Mouse (Mus musculus) intestine, embryonic 15.5 days (tissue): Measurements from ENCODE around the gene Msh5. TPM values are rescaled to one million over a fixed set of nuclear protein-coding genes. Genes with fewer than 3 reads are reported as not detected.
A peak's percentile ranks its signal among the peaks of the same experiment; 100 is the strongest.

Source experiments
- ATAC-seq: fragments of 200-750 bp; cut with Nextera tagmentation; 2 replicates; pipeline ENCODE4 v1.8.0; 2017; ENCODE audit warnings: moderate TSS enrichment, moderate library complexity
- H3K27ac ChIP-seq: fragments of 300-500 bp; sonication (generic); 2 replicates; pipeline ENCODE4 v1.5.1; 2015; ENCODE audit warnings: mild to moderate bottlenecking, inconsistent platforms
- H3K27me3 ChIP-seq: fragments of 300-500 bp; sonication (generic); replicated peaks from 2 replicates; pipeline ENCODE4 v1.6.1; 2015; ENCODE audit warnings: inconsistent platforms
- H3K36me3 ChIP-seq: fragments of 300-500 bp; sonication (generic); 2 replicates; pipeline ENCODE4 v1.6.1; 2015; ENCODE audit warnings: inconsistent platforms
- H3K4me1 ChIP-seq: fragments of 300-500 bp; sonication (generic); replicated peaks from 2 replicates; pipeline ENCODE4 v1.6.1; 2015; ENCODE audit warnings: inconsistent platforms
- H3K4me2 ChIP-seq: fragments of 300-500 bp; sonication (generic); replicated peaks from 2 replicates; pipeline ENCODE4 v1.6.1; 2015; ENCODE audit warnings: mild to moderate bottlenecking, inconsistent platforms
- H3K4me3 ChIP-seq: fragments of 300-500 bp; sonication (generic); replicated peaks from 2 replicates; pipeline ENCODE4 v1.5.1; 2015; ENCODE audit warnings: inconsistent platforms
- H3K9ac ChIP-seq: fragments of 300-500 bp; sonication (generic); 2 replicates; pipeline ENCODE4 v1.6.1; 2015; ENCODE audit warnings: inconsistent platforms
- H3K9me3 ChIP-seq: fragments of 300-500 bp; sonication (generic); 2 replicates; pipeline ENCODE4 v1.6.1; 2016; ENCODE audit warnings: inconsistent platforms
- WGBS: fragments of 180-500 bp; shearing (Covaris S2); methylation state at CpG from one replicate; pipeline ENCODE4 v1.1.7; 2015; 5-methylcytosine and 5-hydroxymethylcytosine counted together
- polyA plus RNA-seq: library from polyadenylated mRNA; unstranded; fragments of >200 nt; fragmentation: Nextera tagmentation; extraction: Ambion mirVana; gene quantifications from 2 replicates; pipeline ENCODE4 v1.2.1, GENCODE M21; 2015

Gene Msh5
- polyA plus RNA-seq: 3.0 and 3.1 TPM in 2 replicates

GRCm38 (mm10) chr17:35046681-35047455 is at the start of gene Msh5:
Msh5 (minus strand) TSS chr17:35046745.
- H3K27me3 ChIP-seq: no peaks in the 10 kb centered on the region
- peak within 1 kb of the TSS; percentile 100 for H3K27ac ChIP-seq
- H3K4me3 ChIP-seq: peak within 1 kb of the TSS; percentile 58
- H3K9ac ChIP-seq: peak within 1 kb of the TSS; percentile 91
- ATAC-seq: peak; percentile 92
- H3K9me3 ChIP-seq: no peaks in the 10 kb centered on the region
- peaks cover 30% of the 10 kb centered on the region for H3K4me1 ChIP-seq
- peak within 1 kb of the TSS; percentile 99 for H3K4me2 ChIP-seq
- no peaks in the 10 kb centered on the region for H3K36me3 ChIP-seq
- WGBS: 2% methylated on average over 33 of the region's 33 CpGs

- WGBS: 83% methylated on average over 15 of the region's 15 CpGs
- Histone ChIP-seq H3K27ac (no peak overlapping the region), H3K4me1 (peaks cover 22% of the 10 kb centered on the region), H3K27me3 (no peaks in the 10 kb centered on the region), H3K9me3 (no peaks in the 10 kb centered on the region), H3K4me3 (no peak overlapping the region), H3K9ac (no peak overlapping the region; the same call in 1 of the 2 replicates), H3K4me2 (no peak overlapping the region), H3K36me3 (peaks cover 42% of the 10 kb centered on the region)
- no peak for ATAC-seq
Measured at GRCm38 (mm10) chr17:35094475-35095365, 48.2 kb upstream of the Msh5 start.

GRCm38 (mm10) chr17:35092403-35093198 is 46.1 kb upstream of the Msh5 start:
- WGBS: 88% methylated on average over 14 of the region's 14 CpGs
- no peak for ATAC-seq
- H3K36me3 ChIP-seq: peaks cover 27% of the 10 kb centered on the region
- no peak overlapping the region for H3K4me3 ChIP-seq
- no peak overlapping the region for H3K9ac ChIP-seq
- no peak overlapping the region for H3K27ac ChIP-seq
- H3K9me3 ChIP-seq: no peaks in the 10 kb centered on the region
- no peaks in the 10 kb centered on the region for H3K27me3 ChIP-seq
- H3K4me1 ChIP-seq: peaks cover 16% of the 10 kb centered on the region
- no peak overlapping the region for H3K4me2 ChIP-seq

- H3K4me3 ChIP-seq: peak overlapping the region; percentile 70
- H3K4me1 ChIP-seq: peaks cover 16% of the 10 kb centered on the region
- H3K27ac ChIP-seq: no peak overlapping the region
- peak overlapping the region; percentile 66 for H3K4me2 ChIP-seq
- 69% methylated on average over 8 of the region's 8 CpGs for WGBS
- ATAC-seq: no peak
- H3K9ac ChIP-seq: peak overlapping the region; percentile 88
- H3K27me3 ChIP-seq: no peaks in the 10 kb centered on the region
- H3K9me3 ChIP-seq: no peaks in the 10 kb centered on the region
- H3K36me3 ChIP-seq: peaks cover 11% of the 10 kb centered on the region
Measured at GRCm38 (mm10) chr17:35090166-35090932, 43.8 kb upstream of the Msh5 start.

- H3K9ac ChIP-seq: peak within 1 kb of the TSS; percentile 88
- WGBS: 3% methylated on average over 63 of the region's 67 CpGs
- ATAC-seq: peak; percentile 99
- peak within 1 kb of the TSS; percentile 97 for H3K27ac ChIP-seq
- peaks cover 12% of the 10 kb centered on the region for H3K4me1 ChIP-seq
- H3K27me3 ChIP-seq: no peaks in the 10 kb centered on the region
- no peaks in the 10 kb centered on the region for H3K9me3 ChIP-seq
- peak within 1 kb of the TSS; percentile 70 for H3K4me3 ChIP-seq
- peak within 1 kb of the TSS; percentile 66 for H3K4me2 ChIP-seq
- H3K36me3 ChIP-seq: peaks cover 11% of the 10 kb centered on the region
Measured at GRCm38 (mm10) chr17:35088825-35089644, 42.5 kb upstream of the Msh5 start, which contains the start of gene Abhd16a. Abhd16a (plus strand) TSS chr17:35089263.

GRCm38 (mm10) chr17:35088151-35088550 is 41.6 kb upstream of the Msh5 start:
- no peak for ATAC-seq
- Histone ChIP-seq H3K36me3 (peaks cover 11% of the 10 kb centered on the region), H3K27me3 (no peaks in the 10 kb centered on the region), H3K4me2 (no peak overlapping the region), H3K9me3 (no peaks in the 10 kb centered on the region), H3K4me1 (peaks cover 12% of the 10 kb centered on the region), H3K27ac (no peak overlapping the region), H3K9ac (no peak overlapping the region), H3K4me3 (no peak overlapping the region)
- 45% methylated on average over 2 of the region's 2 CpGs for WGBS

- H3K9me3 ChIP-seq: no peaks in the 10 kb centered on the region
- H3K9ac ChIP-seq: no peak within 1 kb of the TSS
- no peak for ATAC-seq
- H3K4me1 ChIP-seq: peaks cover 14% of the 10 kb centered on the region
- H3K27ac ChIP-seq: no peak within 1 kb of the TSS
- no peaks in the 10 kb centered on the region for H3K36me3 ChIP-seq
- H3K4me3 ChIP-seq: no peak within 1 kb of the TSS
- 61% methylated on average over 7 of the region's 7 CpGs for WGBS
- H3K4me2 ChIP-seq: no peak within 1 kb of the TSS
- H3K27me3 ChIP-seq: no peaks in the 10 kb centered on the region
Measured at GRCm38 (mm10) chr17:35085208-35085865, 38.8 kb upstream of the Msh5 start, which contains the start of gene Ly6g6f. Ly6g6f (minus strand) TSS chr17:35085610.

- Histone ChIP-seq H3K4me3 (no peak overlapping the region), H3K27ac (no peak overlapping the region), H3K9ac (no peak overlapping the region), H3K9me3 (no peaks in the 10 kb centered on the region), H3K27me3 (no peaks in the 10 kb centered on the region), H3K4me1 (peaks cover 14% of the 10 kb centered on the region; the same call in 1 of the 2 replicates), H3K36me3 (no peaks in the 10 kb centered on the region), H3K4me2 (no peak overlapping the region)
- ATAC-seq: no peak
- 71% methylated on average over 3 of the region's 3 CpGs for WGBS
Measured at GRCm38 (mm10) chr17:35083929-35084497, 37.5 kb upstream of the Msh5 start.

GRCm38 (mm10) chr17:35082841-35083576 is 36.5 kb upstream of the Msh5 start:
- 82% methylated on average over 16 of the region's 16 CpGs for WGBS
- H3K9ac ChIP-seq: no peak overlapping the region

More at GRCm38 (mm10) chr17:35082841-35083576, 36.5 kb upstream of the Msh5 start:
- no peak overlapping the region for H3K4me3 ChIP-seq
- no peaks in the 10 kb centered on the region for H3K9me3 ChIP-seq
- peaks cover 15% of the 10 kb centered on the region; the same call in 1 of the 2 replicates for H3K4me1 ChIP-seq
- H3K4me2 ChIP-seq: no peak overlapping the region
- H3K36me3 ChIP-seq: no peaks in the 10 kb centered on the region
- H3K27me3 ChIP-seq: no peaks in the 10 kb centered on the region
- no peak for ATAC-seq
- H3K27ac ChIP-seq: no peak overlapping the region
